Mouse (Mus musculus): ENCODE data around the gene Phf24.

DNA sequence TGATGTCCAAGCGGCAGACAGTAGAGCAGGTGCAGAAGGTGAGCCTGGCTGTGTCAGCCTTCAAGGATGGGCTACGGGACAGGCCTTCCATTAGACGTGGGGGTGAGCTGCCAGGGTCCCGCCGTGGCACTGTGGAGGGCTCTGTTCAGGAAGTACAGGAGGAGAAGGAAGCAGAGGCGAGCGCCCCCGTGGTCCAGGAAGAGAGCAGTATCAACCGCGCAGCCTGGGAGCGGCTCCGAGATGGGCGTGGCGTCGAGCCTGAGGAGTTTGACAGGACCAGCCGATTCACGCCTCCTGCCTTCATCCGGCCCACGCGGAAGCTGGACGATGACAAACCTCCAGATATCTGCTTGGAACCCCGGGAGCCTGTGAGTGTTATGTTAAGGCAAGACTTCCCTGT lies 17.2 kb downstream of the Phf24 start:
- TF ChIP-seq POLR2A (IDR thresholded peaks at IDR 0.05; ENCODE audit: insufficient read length, low read depth), result no peak
- no peak for TF ChIP-seq POLR2AphosphoS2 (IDR thresholded peaks at IDR 0.05; ENCODE audit: insufficient read length, low read depth)
- no peak for TF ChIP-seq MYOG (IDR thresholded peaks at IDR 0.05; ENCODE audit: control insufficient read depth in 1 of 3, insufficient read depth in 1 of 3, insufficient read length in 2 of 3, low read depth in 2 of 3)

Data from myocyte (in vitro differentiated cells).